Mouse (Mus musculus): ENCODE data around the gene Atl2.

Atl2 gene

GRCm38 (mm10) chr17:79895911-79896423 lies at the start of gene Atl2:
Atl2 (minus strand) TSS chr17:79896123.
- DNase-seq (ENCODE audit: inconsistent ontology term) = peak; percentile 95

DNA sequence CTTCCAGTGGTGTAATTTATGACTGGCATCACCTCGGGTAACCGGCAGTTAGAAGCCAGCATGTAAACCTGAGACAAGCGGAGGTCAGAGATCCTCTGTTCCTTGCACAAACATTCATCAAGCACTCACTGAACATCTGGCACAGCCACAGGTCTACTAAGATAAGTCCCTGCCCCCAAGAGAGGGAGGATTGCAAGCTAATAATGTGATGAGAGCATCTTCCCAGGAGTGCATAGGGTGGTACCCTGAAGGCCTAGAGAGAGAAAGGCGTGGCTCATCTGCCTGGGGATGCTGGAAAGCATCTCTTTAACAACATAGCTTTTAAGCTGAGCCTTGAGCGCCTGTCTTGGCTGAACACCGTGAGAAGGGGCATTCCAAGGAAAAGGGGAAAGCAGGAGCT lies 48.9 kb upstream of the Atl2 start:
- no peak for DNase-seq (ENCODE audit: inconsistent ontology term)

DNA sequence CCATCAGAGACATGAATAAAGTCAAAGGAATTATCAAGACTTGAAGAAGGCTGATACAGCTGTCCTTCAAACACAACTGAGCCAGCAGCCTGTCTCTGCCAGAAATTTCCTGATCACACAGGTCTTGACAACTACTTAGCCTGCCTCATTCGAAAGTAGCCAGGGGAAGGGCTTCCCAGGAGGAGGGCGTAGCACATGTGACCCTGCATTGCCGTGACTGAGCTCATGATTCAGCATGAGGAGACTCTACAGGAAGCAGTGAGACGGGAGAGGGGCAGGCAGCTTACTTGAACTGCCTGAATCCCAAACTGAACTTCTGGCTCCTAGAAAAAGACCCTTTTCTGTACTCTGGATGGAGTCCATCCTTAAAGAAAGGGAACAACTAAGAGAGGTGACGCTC lies 46.5 kb upstream of the Atl2 start:
- DNase-seq (ENCODE audit: inconsistent ontology term) = no peak

GRCm38 (mm10) chr17:79939133-79939532 lies 43.2 kb upstream of the Atl2 start:
- DNase-seq (ENCODE audit: inconsistent ontology term) = no peak

- DNase-seq (ENCODE audit: inconsistent ontology term) = no peak
These were observed 42.1 kb upstream of the Atl2 start for GRCm38 (mm10) chr17:79937921-79938601.

DNA sequence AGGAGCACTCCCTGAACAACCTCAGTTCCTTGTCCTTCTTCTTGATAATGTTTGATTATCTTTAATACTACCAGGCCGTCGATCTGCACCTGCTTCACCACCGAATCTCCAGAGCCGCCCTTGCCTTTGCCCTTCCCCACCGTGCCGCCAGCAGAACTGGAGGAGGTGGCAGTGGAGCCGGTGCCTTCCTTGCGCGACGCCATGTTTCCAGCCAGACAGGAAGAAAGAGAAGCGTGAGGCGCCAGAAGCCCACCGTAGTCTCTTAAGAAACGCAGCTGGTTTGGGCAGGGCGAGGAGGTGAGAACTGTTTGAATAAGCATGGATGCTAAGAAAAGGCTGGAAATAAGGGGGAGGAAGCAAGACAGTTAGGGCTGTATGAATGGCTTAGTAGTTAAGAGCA lies 38.4 kb upstream of the Atl2 start:
- no peak for DNase-seq (ENCODE audit: inconsistent ontology term)

DNA sequence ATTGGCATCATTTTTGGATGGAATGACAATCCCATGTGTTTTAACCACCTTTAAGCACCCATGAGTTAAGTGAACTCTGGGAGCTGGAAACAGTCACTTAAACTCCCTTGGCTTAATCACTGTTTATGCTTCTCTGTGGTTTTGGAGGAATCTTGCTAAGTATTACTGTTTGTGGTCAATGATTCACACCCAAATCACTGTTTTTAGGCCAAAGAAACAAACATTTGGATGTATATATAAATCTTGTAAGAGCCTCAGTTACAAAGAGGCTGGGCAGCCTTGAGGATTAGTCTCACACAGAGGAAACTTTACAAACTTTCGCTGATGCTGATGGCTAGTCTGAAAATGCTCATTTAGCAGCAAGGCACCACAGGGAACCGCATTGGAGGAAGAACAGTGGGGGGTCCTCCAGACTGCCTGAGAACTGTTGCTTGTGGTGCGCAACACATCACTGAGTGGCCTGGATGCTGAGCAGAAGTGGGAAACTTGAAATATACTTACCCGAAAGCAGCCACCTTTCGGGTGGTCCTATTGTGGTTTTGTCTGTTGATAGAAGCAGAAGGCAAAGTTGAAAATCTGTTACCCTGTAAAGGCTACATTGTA lies 36.9 kb upstream of the Atl2 start:
- peak; percentile 71 for DNase-seq (ENCODE audit: inconsistent ontology term)

DNA sequence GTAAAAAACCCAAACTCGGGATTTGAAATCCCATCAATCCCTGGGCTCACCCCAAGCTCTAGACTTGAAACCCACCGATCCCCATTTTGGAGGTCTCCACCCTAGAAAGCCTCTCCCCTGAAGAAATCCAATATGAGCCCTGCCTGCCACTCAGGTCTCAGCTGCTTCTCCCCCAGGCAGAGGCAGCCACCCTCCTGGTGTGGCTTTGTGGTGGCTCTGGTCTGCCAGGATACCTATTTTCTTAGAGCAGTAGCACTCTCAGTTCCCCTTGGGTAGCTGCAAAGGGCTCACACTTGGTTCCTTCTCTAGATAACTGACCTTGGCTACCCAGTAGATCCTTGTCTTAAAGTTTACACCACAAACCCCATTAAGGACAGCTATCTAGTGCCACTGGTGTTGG lies 31.2 kb upstream of the Atl2 start:
- DNase-seq (ENCODE audit: inconsistent ontology term) = no peak

GRCm38 (mm10) chr17:79926486-79926885 lies 30.6 kb upstream of the Atl2 start:
- no peak for DNase-seq (ENCODE audit: inconsistent ontology term)

DNA sequence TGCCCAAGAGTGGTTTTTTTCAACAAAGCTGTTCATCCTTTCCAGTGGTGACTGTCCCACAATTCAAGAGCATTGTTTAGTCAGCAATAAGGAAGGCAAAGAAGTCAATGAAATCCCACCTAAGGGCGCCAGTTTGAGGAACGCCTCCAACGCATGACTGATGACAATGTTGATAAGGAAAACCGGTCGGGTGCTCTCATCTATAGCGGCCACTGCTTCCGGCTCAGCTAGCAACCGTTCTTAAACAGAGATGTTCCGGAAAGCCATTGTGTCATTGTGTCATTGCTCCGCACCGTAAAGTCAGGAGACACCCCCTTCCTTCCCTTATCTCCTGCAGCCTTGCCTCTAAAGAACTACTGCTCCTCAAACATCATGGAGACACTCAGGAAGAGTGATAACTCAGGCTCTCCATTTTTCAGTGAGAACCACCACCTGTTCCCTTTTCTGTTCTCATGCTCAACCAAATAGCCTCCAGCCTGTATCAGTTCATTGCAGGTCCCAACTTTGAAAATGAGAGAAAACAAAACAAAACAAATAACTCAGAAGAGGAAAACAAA lies 30.0 kb upstream of the Atl2 start:
- DNase-seq (ENCODE audit: inconsistent ontology term) = no peak

- DNase-seq (ENCODE audit: inconsistent ontology term) = no peak
These were observed 24.4 kb upstream of the Atl2 start for GRCm38 (mm10) chr17:79920355-79920754.

GRCm38 (mm10) chr17:79919566-79920350 lies 23.8 kb upstream of the Atl2 start:
- peak; percentile 28 for DNase-seq (ENCODE audit: inconsistent ontology term)

DNA sequence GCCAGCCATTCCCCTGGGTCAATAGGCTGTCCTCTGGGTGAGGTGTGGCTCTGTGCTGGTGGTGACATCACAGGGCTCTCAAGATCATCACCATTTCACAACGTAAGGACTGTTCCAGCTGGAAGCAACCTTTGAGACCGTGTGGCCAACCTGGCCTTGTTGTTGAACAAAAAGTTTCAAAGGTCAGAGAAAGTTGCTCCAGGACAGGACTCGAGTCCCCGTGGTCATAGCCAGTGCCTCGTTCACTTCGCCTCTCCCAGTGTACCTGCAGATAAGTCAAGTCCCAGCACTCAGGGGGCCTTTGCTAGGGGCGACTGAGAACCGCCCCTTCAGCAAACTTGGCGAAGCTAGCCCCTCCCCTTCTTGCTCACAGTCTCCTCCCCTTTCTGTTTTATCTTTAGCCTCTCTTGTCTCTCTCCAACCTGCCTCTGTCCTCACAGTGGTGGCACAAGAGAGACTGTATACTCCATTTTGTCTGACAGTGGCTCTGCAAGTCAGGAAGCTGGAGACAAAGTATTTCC lies 22.6 kb upstream of the Atl2 start:
- no peak for DNase-seq (ENCODE audit: inconsistent ontology term)

DNA sequence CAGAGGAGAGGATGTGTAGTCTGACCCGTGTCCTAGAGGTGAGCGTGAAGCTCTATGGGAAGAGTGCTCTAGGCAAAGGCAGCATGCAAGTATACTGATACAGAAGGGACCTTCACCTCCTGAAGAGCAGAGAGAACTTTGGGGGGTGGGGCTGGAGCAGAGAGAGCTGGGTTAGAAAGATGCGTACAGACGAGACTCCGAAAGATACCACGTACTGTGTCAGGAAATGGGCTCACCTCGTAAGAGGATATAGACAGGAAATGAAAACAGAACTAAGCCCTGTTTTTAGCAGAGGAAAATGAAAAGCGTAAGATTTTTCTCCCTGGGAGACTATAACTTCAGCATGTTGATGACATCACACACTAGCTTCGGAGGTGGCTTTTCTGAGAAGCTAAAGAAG lies 21.1 kb upstream of the Atl2 start:
- no peak for DNase-seq (ENCODE audit: inconsistent ontology term)

GRCm38 (mm10) chr17:79912174-79912573 lies 16.3 kb upstream of the Atl2 start:
- DNase-seq (ENCODE audit: inconsistent ontology term) = no peak

DNA sequence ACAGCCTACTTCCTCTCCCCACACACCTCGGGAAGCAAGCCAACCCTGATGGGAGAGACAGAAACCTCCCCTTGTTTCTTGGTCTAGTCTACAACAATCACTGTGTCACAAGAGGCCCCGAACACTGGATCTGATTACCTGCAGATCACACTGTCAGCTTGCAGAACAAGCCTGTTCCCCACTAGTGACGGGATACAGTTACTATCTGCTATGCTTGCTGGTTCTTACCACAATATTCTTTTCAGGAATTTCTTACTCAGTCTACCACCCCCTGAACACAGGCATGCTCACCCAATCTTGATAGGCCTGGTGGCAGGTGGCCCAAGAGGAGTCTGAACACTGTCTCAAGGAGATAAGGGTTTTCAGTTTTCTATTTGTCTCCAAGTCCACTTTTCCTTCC lies 15.8 kb upstream of the Atl2 start:
- no peak for DNase-seq (ENCODE audit: inconsistent ontology term)

DNA sequence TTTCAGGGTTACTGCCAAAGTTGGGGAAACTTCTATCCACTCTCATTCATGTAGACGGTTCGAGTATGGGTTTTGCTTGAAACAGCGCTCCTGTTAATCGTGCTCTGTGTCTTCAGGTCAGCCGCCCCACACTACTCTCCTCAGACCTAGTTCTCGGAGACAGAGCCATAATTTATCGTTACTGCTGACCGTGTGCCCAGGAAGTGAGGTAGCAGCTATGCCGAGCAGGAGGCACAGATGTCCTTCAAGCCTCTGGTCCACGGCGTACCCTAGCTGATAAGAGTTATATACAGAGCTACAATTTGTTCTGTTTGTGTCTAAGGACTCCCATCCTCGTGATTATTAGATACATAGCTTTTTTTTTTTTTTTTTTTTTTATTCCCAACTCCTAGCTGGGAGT lies 13.6 kb upstream of the Atl2 start:
- no peak for DNase-seq (ENCODE audit: inconsistent ontology term)

- no peak for DNase-seq (ENCODE audit: inconsistent ontology term)
These were observed 11.8 kb upstream of the Atl2 start for GRCm38 (mm10) chr17:79907698-79908097.

GRCm38 (mm10) chr17:79906791-79907494 lies 11.0 kb upstream of the Atl2 start:
- no peak for DNase-seq (ENCODE audit: inconsistent ontology term)

DNA sequence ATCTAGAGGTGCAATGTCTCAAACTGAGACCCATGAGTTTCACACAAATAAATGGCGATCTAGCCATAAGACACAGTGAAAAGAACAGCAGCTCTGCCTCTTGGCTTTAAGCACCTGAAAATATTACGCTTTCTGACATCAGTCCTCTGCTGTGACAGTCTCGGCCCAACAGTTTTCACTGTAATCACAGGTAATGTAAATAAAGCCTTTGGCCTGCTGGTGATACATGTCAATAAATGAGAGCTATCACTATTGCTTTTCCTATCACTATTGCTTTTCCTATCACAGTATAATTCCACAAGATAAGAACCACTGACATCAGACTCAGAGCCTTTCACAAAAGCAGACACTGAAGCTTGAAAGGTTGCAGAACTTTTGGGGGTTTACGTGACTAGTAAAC lies 8.7 kb upstream of the Atl2 start:
- no peak for DNase-seq (ENCODE audit: inconsistent ontology term)

DNA sequence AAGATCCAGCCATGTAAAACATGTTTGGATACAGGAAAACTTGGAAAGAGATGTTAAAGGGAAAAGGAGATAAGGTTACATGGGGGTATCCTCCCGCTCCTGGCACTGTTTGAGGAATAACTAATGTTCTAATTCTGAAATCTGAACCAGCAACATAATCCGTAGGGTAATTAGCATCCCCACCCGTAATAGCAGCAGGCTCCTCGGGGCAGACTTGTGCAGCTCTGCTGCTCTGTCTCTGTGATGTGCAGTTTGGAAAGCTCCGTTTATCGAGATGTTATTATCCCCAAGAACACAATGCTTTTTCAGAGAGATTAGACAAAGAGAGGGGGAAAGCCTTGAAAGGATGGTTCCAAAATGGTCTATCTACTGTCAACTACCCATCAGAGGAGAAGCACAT lies 5.3 kb upstream of the Atl2 start:
- no peak for DNase-seq (ENCODE audit: inconsistent ontology term)

Data from Muller cell, postnatal 12 days (primary cell).